Mouse (Mus musculus): ENCODE measurements around the gene Araf.
A peak's percentile ranks its signal among the peaks of the same experiment; 100 is the strongest.

Araf gene

DNA sequence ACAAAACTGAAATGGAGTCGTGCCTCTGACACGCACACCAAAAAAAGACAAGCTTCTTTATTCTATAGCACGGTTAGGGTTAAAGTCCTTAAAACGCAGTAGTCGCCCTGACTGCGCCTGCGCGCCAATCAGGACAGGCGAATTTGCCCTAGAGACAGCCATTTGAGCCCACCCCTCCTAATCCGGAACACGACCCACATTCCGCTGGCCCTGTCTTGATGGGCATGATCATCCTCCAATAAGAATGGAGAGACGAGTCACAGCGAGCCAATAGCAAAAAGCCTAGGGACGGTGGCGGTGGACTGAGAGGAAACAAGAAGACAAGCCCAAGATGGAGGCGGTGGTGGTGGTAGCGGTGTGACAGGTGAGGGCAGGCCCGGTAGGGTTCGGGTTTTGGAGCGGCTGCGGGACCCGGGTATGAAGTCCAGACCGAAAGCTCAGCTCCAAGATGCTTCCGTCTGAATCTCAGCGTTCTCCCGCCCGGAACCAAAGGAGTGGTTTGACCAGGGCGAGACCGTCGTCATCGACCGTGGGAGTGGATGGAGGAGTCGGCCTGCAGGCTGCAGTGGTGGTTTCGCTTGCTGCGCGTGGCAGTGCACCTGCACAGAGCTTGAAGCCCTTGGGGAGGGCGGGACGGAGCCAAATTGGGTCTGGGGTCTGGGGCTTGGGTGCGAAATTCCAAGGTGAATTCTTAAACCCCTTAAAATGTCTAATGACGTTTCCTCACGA is 50.8 kb downstream of the Araf start:
- peak; percentile 78 for DNase-seq (ENCODE audit: low spot score)

DNA sequence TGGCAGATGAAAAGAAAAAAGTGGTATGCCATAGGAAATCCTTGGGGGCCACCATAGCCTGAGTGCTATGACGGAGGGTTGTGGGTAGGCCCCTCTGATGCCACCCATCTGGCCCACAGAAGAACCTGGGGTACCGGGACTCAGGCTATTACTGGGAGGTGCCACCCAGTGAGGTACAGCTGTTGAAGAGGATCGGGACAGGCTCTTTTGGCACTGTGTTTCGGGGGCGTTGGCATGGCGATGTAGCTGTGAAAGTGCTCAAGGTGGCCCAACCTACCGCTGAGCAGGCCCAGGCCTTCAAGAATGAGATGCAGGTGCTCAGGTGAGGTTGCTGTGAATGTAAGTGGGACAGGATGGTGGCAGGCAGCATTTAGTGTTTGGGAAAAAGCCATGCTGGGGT is 56.2 kb downstream of the Araf start:
- DNase-seq (ENCODE audit: low spot score), result no peak

DNA sequence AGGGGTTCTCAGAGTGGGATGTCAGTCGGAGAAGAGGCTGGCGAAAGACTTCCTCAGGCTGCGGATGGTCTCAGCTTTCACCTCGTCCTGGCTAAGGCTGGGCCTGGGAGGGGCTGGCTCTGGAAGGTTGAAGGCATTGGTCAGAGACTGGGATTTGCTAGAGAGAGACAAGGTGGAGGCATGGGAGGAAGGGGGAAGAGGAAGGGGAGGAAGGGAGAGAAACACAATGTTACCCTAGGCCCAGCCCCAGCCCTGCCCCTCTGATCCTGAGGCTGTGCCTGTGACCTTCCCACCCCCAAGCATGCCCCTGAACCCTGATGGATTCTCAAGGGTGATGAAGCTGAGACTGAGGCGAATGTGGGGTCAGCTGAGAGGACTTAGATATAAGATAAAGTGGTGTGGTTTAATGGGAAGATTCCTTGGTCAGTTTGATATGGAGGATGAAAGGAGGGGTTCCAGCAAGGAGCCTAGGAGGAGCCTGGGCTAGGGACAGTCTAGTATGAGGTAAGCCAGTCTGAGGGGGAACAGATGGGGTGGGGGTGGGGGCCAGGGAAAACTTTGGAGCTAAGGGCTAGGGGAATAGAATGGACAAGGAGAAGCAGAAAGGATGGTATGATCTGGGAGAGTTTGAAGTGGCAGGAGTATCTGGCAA is 64.0 kb downstream of the Araf start:
- DNase-seq (ENCODE audit: low spot score), result no peak

DNA sequence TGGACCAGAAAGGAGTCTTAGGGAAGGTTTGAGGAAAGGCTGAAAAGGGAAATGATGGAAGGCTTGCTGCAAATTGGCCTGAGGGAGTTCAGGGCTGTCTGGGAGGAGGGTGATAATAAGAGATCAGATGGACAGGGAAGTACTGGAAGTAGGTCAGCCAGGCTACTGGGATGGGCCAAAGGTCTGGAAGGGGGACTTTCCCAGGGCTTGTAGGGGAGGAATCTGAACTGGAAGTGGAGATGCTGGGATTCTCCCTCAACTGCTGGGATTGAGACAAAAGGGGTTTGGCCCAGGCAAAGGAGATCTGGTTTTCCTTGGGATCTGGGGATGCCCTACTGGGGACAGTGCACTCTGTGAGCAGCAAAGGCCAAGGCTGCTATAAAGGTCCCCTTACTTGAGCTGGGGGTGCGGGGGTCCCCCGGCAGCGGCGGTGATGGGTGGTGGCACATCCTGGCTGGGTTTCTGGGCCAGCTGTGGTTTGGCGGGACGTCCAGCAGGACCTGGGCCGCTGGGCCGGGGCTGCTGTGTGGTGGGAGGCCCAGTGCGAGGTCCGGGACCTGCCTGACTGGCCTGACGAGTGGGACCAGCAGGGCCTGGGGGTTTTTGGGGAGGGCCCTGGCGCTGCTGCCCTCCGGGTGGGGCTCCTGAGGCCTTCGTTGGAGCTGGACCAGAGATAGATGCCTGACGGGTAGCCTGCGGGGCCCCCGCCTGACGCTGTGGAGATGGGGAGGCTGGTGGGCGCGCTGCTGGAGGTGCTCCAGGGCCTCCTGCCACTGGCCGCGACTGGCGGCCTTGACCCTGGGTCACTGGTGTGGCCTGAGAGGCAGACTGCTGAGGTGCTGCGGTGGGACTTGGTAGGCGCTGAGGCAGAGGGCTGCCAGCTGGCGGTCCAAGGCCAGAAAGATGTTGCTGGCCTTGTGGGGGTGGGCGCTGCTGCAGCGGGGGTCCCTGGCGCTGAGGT is 64.8 kb downstream of the Araf start:
- DNase-seq (ENCODE audit: low spot score), result peak; percentile 64

DNA sequence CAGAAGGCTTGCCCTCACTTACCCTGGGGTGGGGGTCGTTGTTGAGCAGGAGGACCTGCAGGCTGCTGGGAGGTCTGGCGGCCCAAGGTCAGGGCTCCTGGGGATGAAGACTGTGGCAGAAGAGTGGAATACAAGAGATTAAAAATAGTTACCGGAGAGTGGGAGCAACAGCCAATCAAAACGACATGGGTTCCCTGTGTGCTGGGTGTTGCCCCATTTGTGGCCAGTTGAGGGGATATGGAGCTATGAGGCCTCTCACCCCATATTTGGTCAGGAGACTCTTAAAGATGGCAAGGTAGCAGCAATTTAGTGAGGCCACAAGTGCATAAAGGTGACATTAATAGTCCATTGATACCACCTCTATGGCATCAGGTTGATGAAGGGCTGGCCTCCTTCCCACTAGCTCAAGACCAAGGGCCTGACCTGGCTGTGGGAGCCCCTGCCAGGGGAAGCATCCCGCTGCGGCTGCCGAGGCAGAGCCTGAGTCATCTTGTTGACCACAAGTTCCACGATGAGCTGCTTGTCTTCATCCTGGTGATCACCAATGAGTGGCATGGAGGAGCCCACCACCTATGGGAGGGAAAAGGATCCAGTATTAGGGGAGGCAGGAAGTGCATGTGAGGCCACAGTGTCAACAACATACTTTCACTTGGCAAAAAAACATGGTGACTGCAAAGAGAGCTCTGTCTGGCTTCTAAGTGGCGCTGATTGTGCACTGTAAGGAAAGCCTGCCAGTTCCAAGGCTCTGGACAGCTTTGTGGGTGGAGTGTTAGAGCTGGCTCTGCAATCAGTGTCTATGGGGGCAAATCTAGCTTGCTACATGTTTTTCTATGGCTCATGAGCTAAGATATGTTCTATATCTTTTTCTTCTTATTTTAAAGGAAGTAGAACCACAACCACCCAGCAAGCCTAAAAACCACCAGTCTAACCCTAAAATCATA is 65.8 kb downstream of the Araf start:
- DNase-seq (ENCODE audit: low spot score), result no peak

DNA sequence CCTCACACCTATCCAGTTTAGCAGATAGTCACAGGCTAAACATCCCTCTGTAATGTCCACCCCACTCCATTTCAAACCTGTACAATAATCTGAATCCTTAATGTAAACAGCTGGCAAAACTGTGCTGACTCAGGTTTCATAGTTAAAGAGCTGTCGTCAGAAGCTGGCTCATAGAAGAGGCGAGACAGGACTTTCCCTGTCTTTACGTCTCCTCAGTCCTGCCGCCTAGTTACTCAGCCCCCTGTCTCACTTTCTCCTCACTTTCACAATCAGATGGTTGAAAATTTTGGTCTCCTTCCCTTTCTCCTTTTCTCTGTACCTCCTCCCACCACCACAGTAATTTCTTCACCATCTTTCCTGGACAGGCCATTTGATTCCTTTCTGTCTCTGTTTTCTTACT is 70.5 kb downstream of the Araf start:
- no peak for DNase-seq (ENCODE audit: low spot score)

DNA sequence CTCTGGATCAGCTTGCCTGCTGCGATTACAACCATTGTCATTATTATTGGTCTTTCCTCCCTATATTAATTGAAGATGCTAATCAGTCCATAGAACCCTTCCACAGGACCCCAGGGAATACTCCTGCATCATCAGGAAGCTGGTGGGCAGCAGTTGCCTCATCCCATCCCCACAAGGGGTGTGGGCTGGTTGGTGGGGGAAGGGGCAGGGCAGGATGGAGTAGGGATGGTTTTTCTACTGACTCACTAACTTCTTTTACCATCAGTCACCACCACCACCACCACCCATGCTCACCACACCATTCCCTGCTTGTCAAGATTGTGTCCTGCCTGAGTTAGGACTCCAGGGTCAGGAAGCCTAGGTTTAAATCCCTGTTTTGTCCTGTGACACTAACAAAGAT is 71.6 kb downstream of the Araf start:
- no peak for DNase-seq (ENCODE audit: low spot score)

DNA sequence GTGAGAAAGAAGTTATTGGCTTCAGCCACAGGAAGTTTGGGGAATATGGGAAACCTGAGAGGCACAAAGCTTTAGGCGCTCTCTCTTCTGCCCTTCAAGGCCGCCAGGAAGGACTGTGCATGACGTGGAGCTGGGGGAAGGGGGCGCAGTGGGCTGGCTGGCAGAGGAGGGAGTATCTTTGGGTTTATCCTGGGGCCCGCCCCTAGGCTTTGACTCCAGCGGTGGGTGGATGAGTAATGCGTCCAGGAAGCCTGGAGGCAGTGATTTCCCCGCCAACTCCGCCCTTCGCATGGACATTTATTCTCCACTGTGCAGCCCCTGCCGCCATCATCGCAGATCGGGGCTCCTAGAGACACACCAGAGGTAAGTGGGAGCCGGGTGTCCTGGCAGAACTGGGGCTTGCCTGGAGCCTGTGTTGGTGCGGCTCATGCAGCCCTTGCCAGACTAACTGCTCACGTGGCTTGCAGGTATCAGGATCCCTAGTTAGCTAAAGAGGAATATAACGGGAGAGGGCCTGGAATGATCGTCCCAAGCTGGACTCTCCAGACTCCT is 72.4 kb downstream of the Araf start, which contains the start of gene Timp1:
Gene Timp1, plus strand, starts transcription at position 205 of the 552 bp plus-strand sequence.
- DNase-seq (ENCODE audit: low spot score), result peak; percentile 67

DNA sequence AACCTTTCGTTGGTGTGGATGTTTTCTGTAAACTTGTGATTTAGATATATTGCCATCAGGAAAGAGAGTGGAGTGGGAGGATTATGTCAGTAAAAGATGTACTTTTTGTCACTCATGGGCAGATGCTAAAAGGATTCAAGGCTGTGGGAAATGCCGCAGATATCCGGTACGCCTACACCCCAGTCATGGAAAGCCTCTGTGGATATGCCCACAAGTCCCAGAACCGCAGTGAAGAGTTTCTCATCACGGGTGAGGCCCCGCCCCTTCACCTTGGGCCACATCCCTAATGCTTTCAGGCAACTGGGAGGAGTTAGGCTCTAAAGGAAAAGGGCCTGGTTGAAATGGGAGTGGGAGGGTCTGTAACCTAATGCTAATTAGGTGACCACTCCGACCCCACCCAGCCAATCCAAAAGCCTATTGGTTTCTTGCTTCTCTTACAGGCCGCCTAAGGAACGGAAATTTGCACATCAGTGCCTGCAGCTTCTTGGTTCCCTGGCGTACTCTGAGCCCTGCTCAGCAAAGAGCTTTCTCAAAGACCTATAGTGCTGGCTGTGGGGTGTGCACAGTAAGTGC is 75.4 kb downstream of the Araf start:
- DNase-seq (ENCODE audit: low spot score), result no peak

DNA sequence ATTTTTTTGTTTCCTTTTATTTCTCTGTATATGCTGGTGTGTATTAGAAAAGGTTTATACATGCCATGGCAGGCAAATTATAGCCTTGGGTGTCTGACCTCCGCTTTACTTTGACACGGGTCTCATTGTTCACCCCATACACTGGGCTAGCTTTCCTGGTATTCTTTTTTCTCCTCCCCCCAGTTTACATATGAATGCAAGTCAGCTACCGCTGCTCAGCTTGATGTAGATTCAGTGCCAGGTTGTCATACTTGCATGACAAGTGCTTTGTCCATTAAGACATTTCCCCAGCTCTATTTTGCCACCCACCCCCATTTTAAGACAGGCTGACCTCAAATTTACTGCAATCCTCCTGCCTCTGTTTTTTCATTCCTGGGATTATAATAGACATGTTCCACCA is 77.6 kb downstream of the Araf start:
- DNase-seq (ENCODE audit: low spot score), result no peak

DNA sequence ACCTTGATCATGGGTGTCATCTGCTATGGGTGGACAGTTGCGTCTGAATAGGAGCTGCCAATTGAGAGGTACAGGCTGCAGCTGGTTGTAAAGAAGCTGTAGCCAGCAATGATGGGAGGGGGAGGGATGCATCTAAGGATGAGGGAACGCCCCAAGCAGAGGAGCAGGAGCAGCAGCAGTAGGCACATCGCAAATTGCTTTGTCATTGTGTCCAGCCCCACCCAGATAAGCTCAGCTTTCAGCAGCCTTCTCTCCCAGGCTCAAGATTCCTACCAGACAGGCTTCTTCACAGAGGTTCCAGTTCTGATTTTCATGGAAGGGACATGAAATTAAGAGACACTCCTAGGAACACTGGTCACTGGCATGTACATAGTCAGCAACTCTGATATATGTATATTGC is 112.5 kb downstream of the Araf start:
- DNase-seq (ENCODE audit: low spot score), result no peak

Measured in testis, postnatal 10 days (tissue).